Mouse (Mus musculus) B cell, adult 62 days (primary cell): Measurements from ENCODE around the gene Kcna1. TPM values are rescaled to one million over a fixed set of nuclear protein-coding genes. Genes with fewer than 3 reads are reported as not detected.

Experiments used
- total RNA-seq: library from RNA; stranded (reverse); gene quantifications from 4 replicates; pipeline ENCODE4 v1.2.4, GENCODE M21; 2023

Kcna1 gene
- not detected in 4 replicates for total RNA-seq

GRCm38 (mm10) chr6:126646381-126646780, at the start of gene Kcna1:
TSS of gene Kcna1 (minus strand) at chr6:126646384.

Other genes with a start within 250 kb of the Kcna1 start
- not detected in 4 replicates for gene Kcna5, start 111.0 kb downstream of the Kcna1 start, total RNA-seq
- not detected in 4 replicates for gene Kcna6, start 94.3 kb upstream of the Kcna1 start, total RNA-seq
- 46.5 to 57.6 TPM (median 50.9 TPM) in 4 replicates for gene Ndufa9, start 202.8 kb upstream of the Kcna1 start, total RNA-seq
- not detected in 4 replicates for gene Akap3, start 206.7 kb upstream of the Kcna1 start, total RNA-seq